Mouse (Mus musculus) bone marrow, adult 2 months (tissue): ENCODE measurements at regions not wholly inside any gene's neighbourhood (a gene's known extent, or its start where the extent isn't known, plus 50 kb on each side); places are given as distances from the start of the nearest gene placed in this dataset.
A peak's percentile ranks its signal among the peaks of the same experiment; 100 is the strongest.

ENCODE experiments used
- H3K27ac ChIP-seq: fragments of 200-500 bp; 2 replicates; pipeline ENCODE4 v1.5.1; 2012; ENCODE audit warnings: low read depth, mild to moderate bottlenecking, control low read depth, inconsistent platforms, low read length; ENCODE audit not compliant: control insufficient read depth, poor library complexity, insufficient read depth
- H3K4me1 ChIP-seq: fragments of 200-500 bp; 2 replicates; pipeline ENCODE4 v1.6.1; 2011; ENCODE audit warnings: low read length; ENCODE audit not compliant: control insufficient read depth, insufficient read depth
- H3K4me3 ChIP-seq: fragments of 200-500 bp; replicated peaks from 2 replicates; pipeline ENCODE3; 2011; ENCODE audit warnings: mild to moderate bottlenecking, low read depth, low read length, control low read depth; ENCODE audit not compliant: control insufficient read depth
- CTCF ChIP-seq: fragments of 200-500 bp; IDR thresholded peaks from 2 replicates; pipeline ENCODE4 v1.5.1; 2011; ENCODE audit warnings: low read length, control low read depth; ENCODE audit not compliant: control insufficient read depth, insufficient read depth
- POLR2A ChIP-seq: fragments of 200-500 bp; IDR thresholded peaks from 2 replicates; pipeline ENCODE4 v1.6.1; 2011; ENCODE audit warnings: low read depth, mild to moderate bottlenecking, control low read depth, low read length, borderline replicate concordance; ENCODE audit not compliant: control insufficient read depth
- WGBS: fragments of 180-500 bp; shearing (Covaris S2); methylation state at CpG from one replicate; pipeline ENCODE4 v1.1.7; 2018; 5-methylcytosine and 5-hydroxymethylcytosine counted together

DNA sequence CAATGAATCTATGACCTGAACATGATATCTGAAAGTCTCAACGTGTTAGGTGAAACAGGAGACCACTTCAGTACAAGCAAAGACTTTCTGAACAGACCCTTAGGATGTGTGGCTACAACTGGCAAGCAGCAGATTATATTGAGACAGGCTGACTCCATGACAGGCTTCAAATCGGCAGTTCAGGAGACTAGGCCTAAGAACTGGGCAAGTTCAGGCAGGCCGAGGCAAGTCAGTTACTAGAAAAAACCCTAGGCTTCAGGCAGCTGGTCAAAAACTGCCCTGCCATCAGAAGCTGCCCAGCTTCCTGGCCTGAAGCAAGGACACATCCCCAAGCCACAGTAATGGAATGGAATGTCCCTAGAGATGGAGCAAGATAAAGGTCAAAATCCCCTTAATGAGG lies 140.6 kb downstream of the Olfr721-ps1 start:
- no peak for TF ChIP-seq CTCF
- no peak for TF ChIP-seq POLR2A
- 70% methylated on average over 3 of the region's 3 CpGs for WGBS

DNA sequence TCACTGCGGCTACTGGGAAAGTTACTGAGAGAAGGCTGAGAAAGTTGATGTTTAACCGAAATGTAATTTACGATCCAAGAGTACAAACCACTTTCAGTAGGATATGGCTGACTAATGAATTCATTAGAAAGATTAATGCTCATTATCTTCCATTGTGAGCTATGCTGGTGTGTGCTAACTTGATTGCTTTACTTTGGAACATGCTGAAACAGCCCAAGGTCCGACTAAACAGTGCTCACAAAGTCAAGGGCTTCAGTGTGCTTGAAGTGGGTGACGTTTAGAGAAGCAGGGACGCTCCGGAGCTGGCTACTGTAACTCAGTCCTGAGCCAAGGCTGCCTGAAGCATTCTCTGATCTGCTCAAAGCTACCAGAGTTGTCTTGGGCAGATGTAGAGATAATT lies 143.1 kb downstream of the Olfr721-ps1 start:
- Histone ChIP-seq H3K4me1 (no peaks in the 10 kb centered on the region), H3K27ac (no peak overlapping the region), H3K4me3 (no peak overlapping the region)
- WGBS, result 82% methylated on average over 7 of the region's 7 CpGs
- TF ChIP-seq CTCF, result no peak
- TF ChIP-seq POLR2A, result no peak

More for the DNA sequence above, 140.6 kb downstream of the Olfr721-ps1 start:
- no peaks in the 10 kb centered on the region for H3K4me1 ChIP-seq
- H3K4me3 ChIP-seq, result no peak overlapping the region
- no peak overlapping the region for H3K27ac ChIP-seq

DNA sequence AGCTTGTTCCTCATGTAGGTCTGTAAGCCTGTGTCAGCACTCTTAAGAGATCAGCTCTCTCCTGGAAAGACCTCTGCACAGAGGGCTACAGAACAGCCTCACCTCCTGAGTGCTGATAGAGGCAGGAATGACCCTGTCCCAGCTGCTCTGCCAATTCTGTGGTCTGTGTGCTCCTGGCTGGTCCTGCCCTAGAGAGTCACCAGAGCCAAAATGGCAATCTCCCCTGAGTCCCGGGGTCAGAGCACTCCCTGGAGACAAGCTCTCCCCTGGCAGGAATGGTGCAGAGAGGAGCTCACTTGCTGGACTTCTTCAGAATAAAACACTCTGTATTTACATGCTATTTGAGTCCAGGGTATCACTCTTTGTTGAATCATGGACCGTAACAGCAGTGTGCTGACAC lies 149.9 kb upstream of the Slc4a7 start:
- no peak overlapping the region for H3K27ac ChIP-seq
- no peak overlapping the region for H3K4me3 ChIP-seq
- WGBS, result 73% methylated on average over 2 of the region's 2 CpGs
- no peaks in the 10 kb centered on the region for H3K4me1 ChIP-seq
- TF ChIP-seq POLR2A (no peak), CTCF (no peak)

GRCm38 (mm10) chr14:14574851-14575250 lies 127.2 kb upstream of the Slc4a7 start:
- WGBS, result 65% methylated on average over 4 of the region's 4 CpGs
- no peaks in the 10 kb centered on the region for H3K4me1 ChIP-seq

DNA sequence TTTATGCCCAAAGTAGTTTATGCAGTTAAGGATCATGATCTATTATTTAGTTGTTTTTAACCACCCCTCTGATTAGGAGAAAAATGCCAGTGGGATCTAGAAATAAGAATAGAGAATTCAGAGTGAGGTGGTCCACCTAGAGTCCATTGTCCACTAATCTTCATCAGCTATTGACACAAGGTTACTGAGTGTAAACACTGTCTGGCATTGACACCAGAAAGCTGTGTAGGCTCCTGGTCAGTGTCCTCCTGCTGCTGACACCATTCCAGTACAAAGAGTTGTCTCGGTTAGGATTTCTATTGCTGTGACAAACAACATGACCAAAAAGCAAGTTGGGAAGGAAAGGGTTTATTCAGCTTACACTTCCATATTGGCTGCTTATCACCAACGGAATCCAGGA lies 110.1 kb upstream of the Slc4a7 start:
- WGBS, result 79% methylated on average over 2 of the region's 2 CpGs

More at GRCm38 (mm10) chr14:14574851-14575250, 127.2 kb upstream of the Slc4a7 start:
- Histone ChIP-seq H3K4me3 (no peak overlapping the region), H3K27ac (no peak overlapping the region)
- no peak for TF ChIP-seq CTCF
- TF ChIP-seq POLR2A, result no peak

DNA sequence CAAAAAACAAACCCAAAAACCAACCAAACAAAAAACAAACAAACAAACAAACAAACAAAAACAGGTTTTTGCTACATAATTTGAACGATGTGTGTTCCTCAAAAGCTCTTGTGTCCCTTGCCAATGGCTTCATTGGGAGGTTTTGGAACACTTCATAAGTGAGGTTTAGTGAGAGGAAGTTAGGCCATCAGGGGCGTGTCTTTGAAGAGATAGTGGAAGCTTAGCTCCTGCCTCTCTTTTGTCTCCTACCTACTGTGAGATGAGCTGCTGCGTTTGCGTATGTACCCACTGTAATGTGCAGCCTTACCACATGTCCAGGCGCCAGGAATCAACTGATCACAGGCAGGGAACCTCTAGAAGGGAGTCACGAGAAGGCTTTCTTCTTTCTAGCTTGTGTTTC lies 107.3 kb upstream of the Slc4a7 start:
- no peak overlapping the region for H3K4me3 ChIP-seq
- whole genome bisulfite sequencing, result 50% methylated on average over 6 of the region's 6 CpGs
- H3K27ac ChIP-seq, result no peak overlapping the region
- TF ChIP-seq CTCF, result no peak
- no peak for TF ChIP-seq POLR2A
- H3K4me1 ChIP-seq, result peaks cover 1% of the 10 kb centered on the region; the same call in 1 of the 2 replicates

More for the DNA sequence above, 110.1 kb upstream of the Slc4a7 start:
- TF ChIP-seq POLR2A (no peak), CTCF (no peak)
- H3K4me3 ChIP-seq, result no peak overlapping the region
- H3K4me1 ChIP-seq, result peaks cover 1% of the 10 kb centered on the region; the same call in 1 of the 2 replicates
- H3K27ac ChIP-seq, result no peak overlapping the region

DNA sequence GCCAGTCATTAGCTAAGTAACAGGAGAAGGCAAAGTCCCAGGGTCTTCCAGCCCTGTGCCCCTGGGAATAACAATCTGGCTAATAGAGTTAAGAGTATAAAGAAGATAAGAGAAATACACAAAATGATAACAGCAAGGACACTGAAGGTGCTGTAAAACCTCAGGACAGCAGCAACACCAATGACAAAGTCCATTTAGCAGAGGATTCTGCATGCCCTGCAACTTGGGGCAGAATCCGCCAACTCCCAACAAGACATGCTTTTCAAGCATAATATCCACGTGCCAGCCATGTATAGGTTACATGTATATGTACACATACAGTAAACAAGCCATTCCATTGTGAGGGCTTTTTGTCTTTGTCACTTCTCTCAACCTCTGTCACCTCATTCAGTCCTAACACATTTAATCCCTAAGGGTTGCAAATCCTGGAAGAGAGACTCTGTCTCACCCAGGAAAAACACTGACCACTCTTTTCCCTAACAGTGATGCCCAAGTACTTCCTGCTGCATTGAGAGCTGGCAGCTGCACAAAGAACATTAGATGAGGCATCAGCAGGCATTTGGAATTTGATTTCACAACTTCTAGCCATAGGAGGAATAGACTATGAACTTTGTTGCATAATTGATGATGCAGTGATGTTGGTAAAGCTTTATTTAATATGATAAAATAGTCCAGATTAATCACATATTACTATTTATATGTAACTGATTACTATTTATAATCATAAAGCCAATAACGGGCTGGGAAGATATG lies 105.8 kb upstream of the Slc4a7 start:
- WGBS, result 71% methylated on average over 3 of the region's 3 CpGs
- H3K4me3 ChIP-seq, result no peak overlapping the region
- peaks cover 1% of the 10 kb centered on the region; the same call in 1 of the 2 replicates for H3K4me1 ChIP-seq
- TF ChIP-seq CTCF, result no peak
- no peak for TF ChIP-seq POLR2A
- H3K27ac ChIP-seq, result no peak overlapping the region

DNA sequence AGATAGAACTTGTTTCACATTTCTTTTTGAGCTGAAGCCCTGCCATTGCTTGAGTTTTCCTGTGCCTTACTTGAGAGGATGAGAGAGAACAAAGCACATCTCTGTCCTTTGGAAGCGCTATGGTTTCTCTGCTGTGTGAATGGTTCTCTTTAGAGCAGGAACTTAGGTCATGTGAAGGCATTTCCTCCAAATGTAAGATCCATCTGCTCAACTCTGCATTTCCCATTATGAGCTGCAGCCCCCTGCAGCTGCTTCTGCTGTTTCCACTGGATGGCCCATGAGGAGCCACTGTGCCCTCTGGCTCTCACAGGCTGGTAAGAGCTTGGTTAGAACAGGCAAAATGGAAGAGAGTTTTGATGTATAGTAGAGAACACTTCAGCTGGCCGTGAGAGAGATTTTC lies 102.5 kb upstream of the Slc4a7 start:
- no peak overlapping the region for H3K4me3 ChIP-seq
- peaks cover 1% of the 10 kb centered on the region; the same call in 1 of the 2 replicates for H3K4me1 ChIP-seq
- H3K27ac ChIP-seq, result peak overlapping the region; percentile 62; the same call in 1 of the 2 replicates
- WGBS, result 13% methylated on average over 2 of the region's 2 CpGs
- no peak for TF ChIP-seq POLR2A
- TF ChIP-seq CTCF, result no peak
